Mouse (Mus musculus): ENCODE measurements around the gene Hpn. TPM values are rescaled to one million over a fixed set of nuclear protein-coding genes. Genes with fewer than 3 reads are reported as not detected.
A peak's percentile ranks its signal among the peaks of the same experiment; 100 is the strongest.

Gene Hpn
- 9.9 and 10.8 TPM in 2 replicates for polyA plus RNA-seq (2014; fragmentation: Nextera tagmentation; extraction: Ambion mirVana)

- 25% methylated on average over 14 of the region's 15 CpGs for WGBS
- peak; percentile 79 for ATAC-seq (ENCODE audit: insufficient read depth)
Measured at GRCm38 (mm10) chr7:31115182-31115581, at the start of gene Hpn. TSS of gene Hpn (minus strand) at chr7:31115290.

GRCm38 (mm10) chr7:31164748-31165147, 49.7 kb upstream of the Hpn start:
- Histone ChIP-seq H3K36me3 (ENCODE audit: insufficient read depth) (no peaks in the 10 kb centered on the region), H3K4me1 (ENCODE audit: insufficient read depth) (no peaks in the 10 kb centered on the region), H3K4me3 (ENCODE audit: low read depth, low read length) (no peak overlapping the region), H3K9ac (no peak overlapping the region), H3K4me2 (no peak overlapping the region), H3K27ac (ENCODE audit: low read depth) (no peak overlapping the region), H3K27me3 (ENCODE audit: insufficient read depth, low read length) (no peaks in the 10 kb centered on the region), H3K9me3 (ENCODE audit: low read depth, low read length) (no peaks in the 10 kb centered on the region)
- 56% methylated on average over 1 of the region's 1 CpGs for WGBS
- no peak for TF ChIP-seq CTCF (IDR thresholded peaks at IDR 0.05; ENCODE audit: low read depth)
- DNase-seq (no peak), ATAC-seq (ENCODE audit: insufficient read depth) (no peak)

More at GRCm38 (mm10) chr7:31115182-31115581, at the start of gene Hpn:
- H3K9ac ChIP-seq: peak within 1 kb of the TSS; percentile 42
- H3K4me1 ChIP-seq (ENCODE audit: insufficient read depth): peaks cover 8% of the 10 kb centered on the region
- DNase-seq: peak; percentile 44
- H3K9me3 ChIP-seq (ENCODE audit: low read depth, low read length): no peaks in the 10 kb centered on the region
- H3K4me2 ChIP-seq: peak within 1 kb of the TSS; percentile 52
- no peaks in the 10 kb centered on the region for H3K36me3 ChIP-seq (ENCODE audit: insufficient read depth)
- TF ChIP-seq CTCF (IDR thresholded peaks at IDR 0.05; ENCODE audit: low read depth): no peak
- H3K4me3 ChIP-seq (ENCODE audit: low read depth, low read length): peak within 1 kb of the TSS; percentile 22
- H3K27ac ChIP-seq (ENCODE audit: low read depth): peak within 1 kb of the TSS; percentile 65
- H3K27me3 ChIP-seq (ENCODE audit: insufficient read depth, low read length): no peaks in the 10 kb centered on the region

GRCm38 (mm10) chr7:31163666-31164577, 48.8 kb upstream of the Hpn start:
- no peak for TF ChIP-seq CTCF (IDR thresholded peaks at IDR 0.05; ENCODE audit: low read depth)
- Histone ChIP-seq H3K27ac (ENCODE audit: low read depth) (no peak overlapping the region), H3K4me2 (no peak overlapping the region), H3K4me3 (ENCODE audit: low read depth, low read length) (no peak overlapping the region), H3K4me1 (ENCODE audit: insufficient read depth) (no peaks in the 10 kb centered on the region), H3K9ac (no peak overlapping the region), H3K36me3 (ENCODE audit: insufficient read depth) (no peaks in the 10 kb centered on the region), H3K27me3 (ENCODE audit: insufficient read depth, low read length) (no peaks in the 10 kb centered on the region), H3K9me3 (ENCODE audit: low read depth, low read length) (no peaks in the 10 kb centered on the region)
- WGBS: 68% methylated on average over 3 of the region's 3 CpGs
- no peak for ATAC-seq (ENCODE audit: insufficient read depth)
- no peak for DNase-seq

- Histone ChIP-seq H3K9ac (no peak overlapping the region), H3K4me2 (no peak overlapping the region), H3K27me3 (ENCODE audit: insufficient read depth, low read length) (no peaks in the 10 kb centered on the region), H3K9me3 (ENCODE audit: low read depth, low read length) (no peaks in the 10 kb centered on the region), H3K4me1 (ENCODE audit: insufficient read depth) (no peaks in the 10 kb centered on the region), H3K36me3 (ENCODE audit: insufficient read depth) (no peaks in the 10 kb centered on the region), H3K27ac (ENCODE audit: low read depth) (no peak overlapping the region), H3K4me3 (ENCODE audit: low read depth, low read length) (no peak overlapping the region)
- 55% methylated on average over 11 of the region's 11 CpGs for WGBS
- DNase-seq (peak; percentile 15), ATAC-seq (ENCODE audit: insufficient read depth) (no peak)
- TF ChIP-seq CTCF (IDR thresholded peaks at IDR 0.05; ENCODE audit: low read depth): no peak
Measured at GRCm38 (mm10) chr7:31162324-31162723, 47.2 kb upstream of the Hpn start.

GRCm38 (mm10) chr7:31161831-31162230, 46.7 kb upstream of the Hpn start:
- Histone ChIP-seq H3K27me3 (ENCODE audit: insufficient read depth, low read length) (no peaks in the 10 kb centered on the region), H3K9me3 (ENCODE audit: low read depth, low read length) (no peaks in the 10 kb centered on the region), H3K27ac (ENCODE audit: low read depth) (no peak overlapping the region), H3K4me3 (ENCODE audit: low read depth, low read length) (no peak overlapping the region), H3K4me1 (ENCODE audit: insufficient read depth) (no peaks in the 10 kb centered on the region), H3K4me2 (no peak overlapping the region), H3K9ac (no peak overlapping the region), H3K36me3 (ENCODE audit: insufficient read depth) (no peaks in the 10 kb centered on the region)
- no peak for DNase-seq
- no peak for ATAC-seq (ENCODE audit: insufficient read depth)
- 48% methylated on average over 3 of the region's 3 CpGs for WGBS
- TF ChIP-seq CTCF (IDR thresholded peaks at IDR 0.05; ENCODE audit: low read depth): no peak

- Histone ChIP-seq H3K4me1 (ENCODE audit: insufficient read depth) (no peaks in the 10 kb centered on the region), H3K9me3 (ENCODE audit: low read depth, low read length) (no peaks in the 10 kb centered on the region), H3K36me3 (ENCODE audit: insufficient read depth) (no peaks in the 10 kb centered on the region), H3K27me3 (ENCODE audit: insufficient read depth, low read length) (no peaks in the 10 kb centered on the region), H3K4me3 (ENCODE audit: low read depth, low read length) (no peak overlapping the region), H3K27ac (ENCODE audit: low read depth) (no peak overlapping the region), H3K4me2 (no peak overlapping the region), H3K9ac (no peak overlapping the region)
- DNase-seq (no peak), ATAC-seq (ENCODE audit: insufficient read depth) (no peak)
- 67% methylated on average over 3 of the region's 3 CpGs for WGBS
- no peak for TF ChIP-seq CTCF (IDR thresholded peaks at IDR 0.05; ENCODE audit: low read depth)
Measured at GRCm38 (mm10) chr7:31161246-31161645, 46.2 kb upstream of the Hpn start.

GRCm38 (mm10) chr7:31160763-31161162, 45.7 kb upstream of the Hpn start:
- Histone ChIP-seq H3K4me2 (no peak overlapping the region), H3K4me1 (ENCODE audit: insufficient read depth) (no peaks in the 10 kb centered on the region), H3K27me3 (ENCODE audit: insufficient read depth, low read length) (no peaks in the 10 kb centered on the region), H3K4me3 (ENCODE audit: low read depth, low read length) (no peak overlapping the region), H3K9me3 (ENCODE audit: low read depth, low read length) (no peaks in the 10 kb centered on the region), H3K36me3 (ENCODE audit: insufficient read depth) (no peaks in the 10 kb centered on the region), H3K27ac (ENCODE audit: low read depth) (no peak overlapping the region), H3K9ac (no peak overlapping the region)
- DNase-seq (no peak), ATAC-seq (ENCODE audit: insufficient read depth) (no peak)
- TF ChIP-seq CTCF (IDR thresholded peaks at IDR 0.05; ENCODE audit: low read depth): no peak
- 40% methylated on average over 5 of the region's 5 CpGs for WGBS
